Mouse (Mus musculus) megakaryocyte, adult 5-6 weeks (primary cell): Measurements from ENCODE around the gene Cntn5. TPM values are rescaled to one million over a fixed set of nuclear protein-coding genes. Genes with fewer than 3 reads are reported as not detected.

Experiments used
- ATAC-seq: 2 replicates; pipeline ENCODE4 v1.8.0; 2016; ENCODE audit warnings: mild to moderate bottlenecking, inconsistent platforms; ENCODE audit not compliant: poor library complexity, severe bottlenecking
- total RNA-seq, 2 experiments: library from RNA; stranded (forward) in 1 of 2; stranded (reverse) in 1 of 2; fragments of 153-499, 151-499 nt in 1 of 2; fragments of 221-1000, 200-1000 nt in 1 of 2; gene quantifications; 2 replicates each; pipeline versions ENCODE4 v1.2.3 to v1.2.4; 2015 to 2017

Gene Cntn5
- total RNA-seq, 2 experiments from 2014 or later: not detected

DNA sequence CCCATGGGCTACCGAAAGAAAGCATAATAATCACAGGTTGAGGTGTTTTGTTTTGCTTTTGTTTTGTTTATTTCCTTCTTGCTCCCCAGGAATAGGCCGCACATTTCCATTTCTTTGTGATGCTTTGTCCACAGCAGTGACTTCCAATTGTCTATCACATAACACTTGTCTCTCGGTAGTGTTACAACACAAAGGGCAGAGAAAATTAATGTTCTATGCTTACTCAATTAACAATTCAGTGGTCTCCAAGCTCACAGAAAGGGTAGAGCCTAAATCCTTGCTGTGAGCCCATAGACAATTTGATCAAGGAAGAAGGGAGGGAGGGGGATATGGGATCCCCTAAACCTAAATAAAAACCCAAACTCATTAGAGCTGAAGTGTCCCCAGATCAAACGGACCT lies 671.2 kb downstream of the Cntn5 start:
- no peak for ATAC-seq

DNA sequence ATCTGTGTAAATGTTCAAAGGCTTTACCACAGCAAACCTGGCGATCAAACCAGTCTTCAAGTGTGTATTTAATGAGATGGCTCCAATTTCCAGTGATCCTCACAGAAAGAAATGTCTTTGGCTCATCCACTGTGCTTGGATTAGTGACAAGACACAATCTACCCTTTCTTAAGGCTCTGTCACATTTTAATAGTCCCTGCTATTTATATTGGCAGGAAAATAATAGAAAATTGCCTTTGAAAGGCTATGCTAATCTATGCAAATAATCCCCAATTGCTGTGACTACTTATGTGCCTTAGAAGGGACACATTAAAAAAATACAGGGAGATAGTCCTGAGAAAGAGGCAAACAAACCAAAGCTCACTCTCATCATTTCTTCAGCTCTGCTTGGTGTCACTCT lies 672.5 kb downstream of the Cntn5 start:
- ATAC-seq: no peak

DNA sequence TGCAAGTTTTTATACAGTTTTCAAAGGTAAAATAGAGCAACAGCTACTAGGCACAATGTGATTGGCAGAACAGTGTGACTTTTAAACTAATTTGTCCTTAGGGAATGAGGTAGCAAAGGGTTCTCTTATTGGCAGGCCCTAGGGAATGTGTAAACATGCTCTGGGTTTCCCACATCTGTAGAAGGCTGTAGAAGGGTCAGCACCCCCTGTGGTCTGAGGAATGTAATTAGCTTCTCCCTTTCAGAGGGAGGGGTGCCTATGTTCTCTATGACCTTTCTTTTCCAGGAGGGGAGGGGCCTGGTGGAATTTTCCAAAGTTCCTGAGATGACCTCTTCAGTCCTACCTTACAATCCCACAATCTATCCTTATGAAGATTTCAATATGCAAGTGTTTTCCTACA lies 673.6 kb downstream of the Cntn5 start:
- ATAC-seq: no peak

DNA sequence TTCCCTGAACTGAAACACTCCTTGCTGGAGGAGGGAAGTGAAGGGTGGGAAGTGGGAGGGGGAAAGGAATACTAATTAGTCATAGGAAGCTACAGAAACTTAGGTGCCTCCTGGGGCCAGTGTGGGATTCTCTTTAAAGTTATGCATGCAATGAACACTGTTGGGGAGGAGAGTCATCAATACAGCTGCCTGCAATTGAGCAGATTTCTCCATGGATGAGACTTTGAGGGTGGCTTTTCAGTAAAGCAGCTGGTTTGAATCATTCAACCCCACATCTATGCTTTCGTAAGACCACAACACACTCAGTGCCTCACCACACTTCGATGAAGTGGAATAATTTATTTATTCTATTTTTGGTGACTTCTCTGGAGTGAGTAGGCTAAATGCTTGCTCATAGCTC lies 674.9 kb downstream of the Cntn5 start:
- no peak for ATAC-seq

DNA sequence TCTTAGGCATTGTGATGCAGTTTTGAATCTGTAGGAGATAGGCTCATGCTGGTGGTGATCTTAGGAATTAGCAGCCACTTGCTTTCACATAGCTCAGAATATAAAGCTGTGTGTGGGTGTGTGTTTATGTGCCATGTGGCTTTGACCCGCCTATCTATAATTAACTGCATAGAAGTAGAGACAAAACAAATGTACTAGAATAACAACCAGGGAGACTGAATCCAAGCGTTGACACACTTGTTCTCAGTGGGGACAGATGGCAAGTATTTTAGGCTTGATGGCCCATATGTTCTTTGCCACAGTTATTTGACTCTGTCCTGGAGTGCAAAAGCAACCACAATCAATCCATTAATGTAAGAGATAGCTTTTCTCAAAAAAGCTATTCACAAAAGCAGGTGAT lies 678.6 kb downstream of the Cntn5 start:
- no peak for ATAC-seq

DNA sequence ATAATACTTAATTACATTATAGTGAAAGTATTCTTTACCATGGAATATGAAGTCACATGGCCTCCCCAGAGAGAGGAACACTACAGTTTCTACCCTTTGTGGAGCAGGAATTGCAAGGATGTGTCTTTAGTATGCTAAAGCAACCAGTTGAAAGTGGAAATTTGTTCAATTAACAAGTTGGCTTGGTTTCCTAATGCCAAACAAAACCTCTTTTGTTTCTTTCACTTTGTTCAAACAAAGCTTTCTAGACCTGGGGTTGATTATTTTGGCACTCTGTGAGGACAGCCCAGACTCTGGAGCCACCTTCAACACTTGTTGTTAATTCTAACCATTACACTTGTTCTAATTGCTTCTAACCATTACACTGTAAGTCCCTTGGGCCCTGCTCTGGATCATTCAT lies 718.5 kb downstream of the Cntn5 start:
- no peak for ATAC-seq

DNA sequence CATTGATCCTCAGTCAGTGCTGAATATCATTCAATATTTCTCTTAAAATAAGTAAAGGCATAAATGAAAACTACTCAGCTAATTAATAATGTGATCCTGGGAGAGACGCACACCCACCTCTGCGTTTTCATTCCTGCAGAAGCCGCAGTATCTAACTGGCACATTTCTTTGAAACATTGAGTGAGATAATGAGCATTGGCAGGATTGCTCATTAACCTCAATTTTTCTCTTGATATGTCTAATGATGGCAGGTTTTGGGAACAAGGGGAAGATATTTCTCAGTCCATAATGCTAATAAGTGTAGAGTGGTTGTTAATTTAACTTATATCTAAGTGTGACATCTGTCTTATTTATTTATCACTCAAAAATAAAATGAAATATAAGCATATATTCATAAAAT lies 734.0 kb downstream of the Cntn5 start:
- no peak for ATAC-seq

DNA sequence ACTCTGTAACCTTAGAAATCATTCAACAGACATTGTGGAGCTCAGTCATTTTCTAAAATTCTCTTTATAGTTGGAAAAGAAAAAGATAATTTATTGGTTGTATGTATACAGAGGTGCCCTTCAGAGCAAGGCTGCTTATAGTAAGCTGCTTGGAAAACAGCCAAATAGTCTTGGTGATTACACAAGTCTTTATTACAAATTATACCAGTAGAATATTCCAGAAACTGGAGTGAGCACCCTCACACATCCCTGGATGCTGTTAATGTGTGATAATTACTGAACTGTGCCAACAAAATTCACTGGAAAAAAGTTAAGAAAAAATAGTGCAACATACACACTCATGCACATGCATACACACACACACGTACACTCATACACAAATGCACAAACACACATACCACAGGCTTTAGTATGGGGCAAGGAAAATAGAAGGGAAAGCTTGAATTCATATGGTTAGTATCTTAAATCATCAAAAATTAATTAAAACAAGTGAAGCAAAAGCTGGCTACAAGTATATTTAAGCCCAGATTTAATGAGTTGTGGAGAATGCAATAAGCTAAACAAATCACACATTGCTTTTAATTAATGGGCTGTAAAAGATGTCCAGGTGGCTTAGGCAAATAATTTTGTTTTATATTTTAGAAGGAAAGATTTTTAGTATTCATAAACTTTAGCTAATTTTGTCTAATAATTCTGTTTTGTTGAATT lies 783.1 kb downstream of the Cntn5 start:
- no peak for ATAC-seq

DNA sequence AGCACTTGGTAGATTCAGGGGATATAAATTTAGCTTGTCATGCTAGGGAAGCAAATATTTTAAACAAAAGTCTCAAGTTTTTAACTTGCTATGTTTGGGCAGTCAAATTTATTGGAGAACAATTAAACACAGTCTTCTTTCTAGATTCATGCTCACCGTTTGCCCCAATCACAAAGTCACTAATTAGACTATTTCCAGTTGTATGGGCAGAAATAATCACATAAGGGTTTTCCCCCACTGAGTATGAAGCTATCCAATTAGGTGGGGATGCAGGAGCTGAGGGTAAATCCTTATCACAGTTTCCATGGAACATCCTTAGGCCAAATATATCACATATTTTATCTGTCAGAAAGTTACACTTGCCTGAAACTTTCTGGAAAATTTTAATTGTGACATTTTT lies 788.0 kb downstream of the Cntn5 start:
- no peak for ATAC-seq

DNA sequence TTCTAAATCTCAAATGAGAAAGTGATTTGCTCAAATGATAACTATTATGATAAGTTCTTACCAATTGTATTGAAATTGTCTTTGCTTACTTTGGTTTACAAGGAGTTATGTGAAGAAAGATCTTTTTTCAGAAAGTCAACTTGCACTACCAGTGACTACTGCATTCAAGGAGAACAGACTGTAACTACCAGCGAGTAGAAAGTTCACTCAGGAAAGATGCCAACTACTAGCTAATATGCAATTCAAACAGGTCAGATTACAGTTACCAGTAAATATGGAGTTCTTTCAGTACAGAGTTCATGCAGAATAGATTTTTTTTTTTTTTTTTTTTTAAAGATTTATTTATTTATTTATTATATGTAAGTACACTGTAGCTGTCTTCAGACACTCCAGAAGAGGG lies 795.4 kb downstream of the Cntn5 start:
- ATAC-seq: no peak

DNA sequence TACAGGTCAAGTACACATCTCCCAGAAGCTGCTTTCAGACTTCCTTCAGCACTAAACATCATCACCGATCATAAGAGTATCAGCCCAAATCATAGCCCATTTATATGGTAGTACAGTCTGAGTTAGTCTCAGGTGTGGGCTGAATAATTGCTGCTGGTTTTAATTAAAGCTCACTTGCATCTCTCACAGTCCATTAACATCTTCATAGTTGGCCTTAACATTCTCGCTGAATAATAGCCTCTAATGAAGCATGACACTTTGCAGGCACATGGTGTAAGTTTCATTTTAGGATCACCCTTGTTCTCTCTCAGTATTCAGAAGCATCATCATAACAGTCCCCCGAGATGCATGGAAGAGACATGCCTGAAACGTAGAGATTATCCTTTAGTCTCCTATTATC lies 796.7 kb downstream of the Cntn5 start:
- no peak for ATAC-seq

DNA sequence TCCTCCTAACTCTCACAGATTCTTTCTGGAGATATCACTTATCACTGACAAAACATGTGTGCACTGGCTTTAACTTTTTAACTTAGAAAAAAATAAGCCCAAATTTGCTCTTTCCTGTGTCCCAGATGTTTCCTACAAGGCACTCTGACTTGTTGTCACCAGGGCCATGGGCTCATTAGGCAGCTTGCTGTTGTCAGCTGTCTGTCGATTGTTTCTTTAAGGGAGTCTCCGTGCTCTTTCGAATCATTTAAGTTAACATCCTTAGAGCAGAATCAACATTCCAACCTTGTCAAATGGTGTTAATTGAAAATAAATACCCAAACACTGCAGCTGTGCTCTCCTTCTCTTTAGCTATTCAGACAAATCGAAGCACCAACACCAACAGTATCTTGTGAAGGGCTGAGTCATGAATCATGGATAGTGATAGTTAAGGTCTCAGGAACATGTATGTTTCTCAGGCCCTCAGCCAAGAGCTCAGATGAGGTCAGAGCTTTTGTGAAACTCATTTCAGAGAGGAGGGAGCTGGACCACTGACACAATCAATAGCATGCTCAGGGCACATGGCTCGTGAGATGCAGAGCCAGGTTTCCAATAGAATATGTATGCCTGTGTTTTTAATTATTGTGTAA lies 802.6 kb downstream of the Cntn5 start:
- no peak for ATAC-seq

DNA sequence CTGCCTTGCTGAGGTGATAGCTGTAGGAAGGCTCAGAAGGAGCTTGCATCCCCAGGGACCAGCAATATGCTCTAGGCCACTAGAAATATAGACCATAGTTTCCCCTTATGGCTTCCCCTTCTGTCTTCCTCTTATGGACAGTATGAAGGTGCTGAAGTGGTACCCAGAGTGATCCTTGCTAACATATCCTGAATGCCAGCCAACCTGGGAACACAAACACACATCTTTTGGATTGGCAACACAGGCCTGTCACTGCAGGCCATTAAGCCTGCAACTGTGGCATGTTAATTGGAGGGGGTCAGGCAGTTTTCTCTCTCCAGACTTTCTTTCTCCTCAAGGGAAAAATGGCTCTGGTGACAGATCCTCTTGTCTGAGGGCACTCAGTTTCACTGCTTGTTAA lies 828.3 kb downstream of the Cntn5 start:
- ATAC-seq: no peak

DNA sequence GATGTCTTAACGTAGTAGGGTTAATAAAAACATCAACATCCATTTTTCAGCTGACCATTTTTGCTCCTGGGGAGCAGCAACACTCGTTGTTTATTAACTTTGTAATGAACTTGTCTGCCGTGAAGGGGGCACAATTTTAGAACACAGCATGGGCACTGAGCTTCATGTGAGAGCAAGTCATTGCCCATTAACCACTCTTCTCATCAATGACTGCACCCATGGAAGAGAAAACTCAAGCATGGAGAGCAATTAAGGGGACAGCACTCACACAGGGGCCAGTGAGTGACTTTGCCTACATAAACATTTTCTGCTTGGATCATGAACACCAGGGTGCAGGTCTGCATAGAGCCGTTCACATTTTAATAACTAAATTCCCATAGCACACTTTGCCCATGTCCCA lies 831.2 kb downstream of the Cntn5 start:
- no peak for ATAC-seq

DNA sequence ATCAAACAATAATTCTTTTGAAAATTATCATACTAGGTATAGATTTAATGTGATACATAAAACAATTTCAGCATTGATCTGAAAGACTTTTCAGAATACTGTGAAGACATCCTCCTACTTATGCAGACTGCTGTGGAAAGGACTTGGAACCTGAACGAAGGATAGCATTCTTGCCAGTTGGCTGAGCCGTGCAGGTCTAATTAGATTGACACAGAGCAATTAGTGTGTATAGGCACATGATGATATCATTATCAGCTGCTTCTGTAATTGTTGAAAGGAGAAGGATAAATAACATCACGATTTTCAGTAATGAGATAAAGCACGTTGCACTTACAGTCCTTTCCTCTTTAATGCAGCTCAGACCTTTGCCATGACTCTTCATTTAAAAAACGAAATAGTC lies 831.7 kb downstream of the Cntn5 start:
- no peak for ATAC-seq

DNA sequence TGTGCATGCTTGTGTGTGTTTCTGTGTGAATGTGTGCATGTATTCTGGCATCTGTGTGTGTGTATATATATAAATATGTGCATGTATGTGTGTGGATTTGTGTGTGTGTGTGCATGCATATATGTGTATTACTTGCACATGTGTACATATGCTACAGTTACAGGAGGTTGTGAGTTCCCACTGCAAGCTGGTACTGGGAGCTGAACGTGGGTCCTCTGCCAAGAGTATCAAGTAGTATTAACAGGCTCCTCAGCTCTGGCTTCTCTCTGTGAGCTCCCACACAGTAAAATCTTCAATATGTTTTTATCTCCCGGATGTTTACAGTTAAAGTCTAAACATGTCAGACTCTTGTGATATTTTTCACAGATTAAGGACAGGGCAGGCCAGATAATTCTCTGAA lies 833.3 kb downstream of the Cntn5 start:
- no peak for ATAC-seq

DNA sequence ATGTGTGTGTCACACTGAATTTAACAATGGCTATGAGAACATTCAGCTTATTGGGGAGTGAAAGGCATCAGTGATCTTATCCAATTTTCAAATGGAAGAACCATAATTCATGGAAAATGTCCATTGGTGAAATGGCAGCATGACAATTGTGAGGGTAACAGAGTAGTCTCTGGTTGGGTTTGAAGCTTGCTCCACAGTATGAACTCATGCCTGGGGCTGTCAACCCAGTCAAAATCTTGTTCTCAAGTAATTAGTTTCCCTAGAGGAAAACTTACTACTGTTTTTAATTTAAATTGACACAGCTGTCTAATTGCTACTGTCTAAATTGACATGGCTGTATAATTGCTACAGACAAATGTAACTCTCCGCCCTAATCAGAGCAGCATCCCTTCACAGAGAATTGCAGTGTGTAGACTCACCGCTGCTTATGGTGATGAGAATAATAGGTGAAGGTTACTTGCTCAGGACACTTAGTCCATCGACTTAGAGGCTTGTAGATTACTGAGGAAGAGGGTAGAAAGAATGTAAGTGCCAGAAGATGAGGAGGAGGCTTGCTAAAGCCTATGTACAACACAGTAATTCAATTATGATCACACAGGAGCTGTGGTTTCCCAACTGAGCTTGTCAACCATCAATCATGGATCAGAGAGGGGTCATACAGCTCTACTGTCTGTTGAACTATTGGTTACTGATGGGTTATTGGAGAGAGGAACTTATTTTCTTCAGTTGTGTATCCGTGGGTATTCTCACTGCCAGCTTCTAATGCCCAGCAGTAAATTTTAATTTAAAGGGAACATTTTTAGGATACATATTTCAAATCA lies 859.4 kb downstream of the Cntn5 start:
- no peak for ATAC-seq

DNA sequence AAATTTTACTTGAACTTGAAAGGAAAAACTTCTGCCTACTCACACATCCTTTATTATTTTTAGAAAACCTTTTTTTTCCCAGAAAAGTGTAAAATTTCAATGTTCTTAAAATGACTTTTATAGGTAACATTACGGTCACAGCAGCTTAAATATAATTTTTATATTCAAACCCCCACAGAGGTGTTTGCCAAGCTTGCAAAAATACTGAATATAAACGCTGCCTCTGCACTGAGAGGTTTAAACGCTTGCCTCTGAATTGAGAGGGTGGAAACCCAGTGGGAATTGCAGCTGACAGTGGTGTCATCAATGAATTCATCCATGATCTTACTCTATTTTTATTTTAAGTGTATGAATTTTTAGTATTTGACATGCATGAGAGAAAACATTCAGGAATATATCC lies 861.6 kb downstream of the Cntn5 start:
- ATAC-seq: no peak

DNA sequence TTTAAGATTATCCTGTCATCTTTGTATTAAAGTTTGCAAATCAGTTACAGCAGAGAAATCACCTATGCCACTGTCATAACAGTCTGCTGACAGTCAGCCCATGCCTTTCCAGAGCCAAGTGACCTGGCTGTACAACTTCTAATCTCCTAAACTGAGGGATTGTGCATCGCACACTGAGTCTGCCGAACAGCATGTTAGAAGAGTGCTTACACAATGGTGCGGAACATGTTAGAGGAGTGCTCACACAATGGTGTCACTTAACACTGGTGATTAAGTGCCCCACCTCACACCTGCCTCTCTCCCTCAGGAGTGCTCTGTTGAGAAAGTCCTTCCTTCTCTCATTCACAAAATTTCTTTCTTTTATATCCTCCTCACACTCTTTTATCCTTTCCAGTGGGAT lies 889.4 kb downstream of the Cntn5 start:
- no peak for ATAC-seq

DNA sequence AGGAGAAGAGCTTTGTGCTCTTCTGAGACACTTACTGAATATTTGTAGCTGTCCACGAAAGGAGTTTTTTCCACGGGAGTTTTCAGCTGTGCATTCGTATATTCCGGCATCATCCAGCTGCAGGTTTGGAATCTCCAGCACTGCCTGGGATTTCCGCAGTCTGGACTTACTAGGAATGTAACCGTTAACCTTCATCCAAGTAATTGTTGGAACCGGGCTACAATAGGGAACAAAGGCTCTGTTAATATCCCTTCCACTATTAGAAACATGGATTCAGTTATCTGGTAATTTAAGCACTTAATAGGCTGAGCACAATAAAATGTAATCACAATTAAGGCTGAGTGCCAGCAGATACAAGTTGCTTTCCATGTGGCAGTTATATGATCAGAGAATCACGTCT lies 920.5 kb downstream of the Cntn5 start:
- no peak for ATAC-seq

DNA sequence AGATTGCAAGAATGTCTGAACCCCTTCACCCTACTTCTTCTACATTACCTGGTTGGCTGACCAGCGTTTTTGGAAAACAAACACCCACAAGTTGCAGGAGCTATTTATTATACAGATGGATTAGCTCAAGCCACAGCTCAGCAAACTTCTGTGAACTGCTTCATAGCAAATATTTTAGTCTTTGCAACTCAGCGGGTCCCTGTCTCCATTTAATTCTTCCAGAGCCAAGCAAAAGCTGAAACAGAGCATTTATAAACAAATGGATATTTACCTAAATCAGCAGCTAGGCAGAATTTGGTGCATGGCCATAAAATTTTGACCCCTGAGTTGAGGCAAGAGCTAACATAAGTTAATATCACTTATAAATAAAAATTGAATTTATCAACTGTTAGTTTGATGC lies 921.4 kb downstream of the Cntn5 start:
- ATAC-seq: no peak

DNA sequence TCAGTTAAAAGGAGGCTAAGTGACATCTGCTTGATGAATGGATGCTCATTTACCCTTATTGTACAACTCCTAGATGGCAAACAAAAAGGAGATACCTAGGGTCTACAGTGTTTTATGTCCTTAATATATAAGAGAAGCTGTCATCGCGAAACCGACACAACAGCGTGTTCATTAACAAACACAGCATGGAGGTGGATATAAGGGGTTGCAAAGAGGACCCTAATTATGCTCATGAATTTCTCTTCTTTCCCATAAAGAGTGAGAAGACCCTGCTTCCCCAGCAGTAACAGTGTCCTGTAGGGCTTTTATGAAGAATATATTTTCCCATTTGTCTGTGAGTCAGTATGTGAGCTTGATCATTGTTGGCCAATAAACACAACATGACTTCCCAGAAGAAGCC lies 939.2 kb downstream of the Cntn5 start:
- no peak for ATAC-seq
